Mouse (Mus musculus) CD4-positive, CD25-positive, alpha-beta regulatory T cell, adult 9 weeks (primary cell): ENCODE measurements around the gene Gsdma3. TPM values are rescaled to one million over a fixed set of nuclear protein-coding genes. Genes with fewer than 3 reads are reported as not detected.

Experiments used
- polyA plus RNA-seq: library from polyadenylated mRNA; unstranded; fragments of 100-300 nt; shearing (Covaris generic); gene quantifications from one replicate; pipeline ENCODE4 v1.2.1, GENCODE M21; 2017

Gsdma3 gene
- not detected for polyA plus RNA-seq

DNA sequence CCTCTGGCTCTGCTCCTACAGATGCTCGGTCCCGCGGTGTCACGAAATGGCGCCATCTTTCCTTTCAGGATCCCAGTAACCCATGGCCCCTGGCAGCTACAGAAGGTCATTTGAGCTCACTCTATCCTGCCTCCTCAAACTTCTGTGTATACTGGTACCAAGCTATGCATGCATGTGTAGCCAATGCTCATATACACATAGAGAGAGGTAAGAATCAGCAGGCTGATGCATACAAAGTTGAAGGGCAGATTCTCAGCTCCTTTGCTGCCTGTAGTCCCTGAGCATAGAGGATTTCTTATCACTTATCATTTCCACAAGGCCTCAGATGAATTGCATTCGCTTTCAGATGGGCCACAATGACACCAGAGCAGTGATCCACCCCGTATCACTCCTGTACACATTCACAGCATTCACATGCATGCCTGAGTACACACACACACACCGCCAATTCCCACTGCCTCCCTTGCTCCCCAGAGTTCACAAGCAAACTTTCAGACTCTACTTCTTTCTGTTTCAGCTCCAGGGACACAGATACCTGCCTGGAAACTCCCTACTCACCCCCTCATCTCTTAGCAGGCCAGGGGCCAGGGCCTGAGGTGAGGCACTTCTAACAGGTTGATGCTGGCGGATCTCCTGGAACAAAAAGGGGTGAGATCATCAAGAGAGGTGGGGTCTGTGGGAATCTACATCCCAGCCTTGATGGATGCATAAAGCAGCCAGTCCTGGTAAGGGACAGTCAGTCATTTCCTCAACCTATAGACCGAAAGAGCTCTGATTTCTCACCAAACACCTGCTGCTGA lies at the start of gene Gsdma3, which contains the start of gene Gm12355:
Gsdma3 (plus strand) TSS at position 750 of the 800 bp plus-strand sequence.
Gm12355 (minus strand) TSS at position 51 of the 800 bp plus-strand sequence.

DNA sequence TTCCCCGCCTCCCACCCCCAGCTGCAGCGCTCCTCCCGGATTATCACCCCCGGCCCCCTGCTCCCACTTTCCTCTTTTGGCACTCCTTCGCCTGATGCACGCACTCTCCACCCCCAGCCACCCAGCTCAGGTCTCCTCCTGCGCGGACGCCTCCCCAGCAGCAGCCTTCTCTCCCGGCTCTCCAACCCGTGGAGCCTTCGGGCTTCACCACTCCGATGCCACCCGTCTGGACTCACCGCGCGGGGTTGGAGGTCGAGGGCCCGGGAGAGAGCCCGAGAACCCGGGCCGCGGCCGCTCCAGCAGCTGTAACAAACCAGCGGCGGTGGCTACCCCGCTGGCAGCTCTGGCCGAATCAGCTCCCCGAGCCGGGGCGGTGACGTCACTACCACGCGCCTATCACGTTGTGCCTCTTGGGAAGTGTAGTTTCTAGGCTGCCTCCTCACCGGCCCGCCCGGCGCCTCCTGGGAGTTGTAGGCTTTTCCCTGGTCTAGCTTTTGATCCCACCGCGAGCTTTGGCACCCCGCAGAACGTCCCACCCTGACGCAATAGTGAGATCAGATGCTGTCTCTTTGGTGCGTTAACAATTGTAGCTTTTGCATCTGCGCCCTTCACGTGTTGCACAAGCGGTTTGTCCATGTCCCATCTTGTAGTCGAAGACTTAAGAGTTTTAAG lies 39.1 kb upstream of the Gsdma3 start, which contains the start of gene Ormdl3:
Ormdl3 (minus strand) TSS at position 477 of the 672 bp plus-strand sequence.

DNA sequence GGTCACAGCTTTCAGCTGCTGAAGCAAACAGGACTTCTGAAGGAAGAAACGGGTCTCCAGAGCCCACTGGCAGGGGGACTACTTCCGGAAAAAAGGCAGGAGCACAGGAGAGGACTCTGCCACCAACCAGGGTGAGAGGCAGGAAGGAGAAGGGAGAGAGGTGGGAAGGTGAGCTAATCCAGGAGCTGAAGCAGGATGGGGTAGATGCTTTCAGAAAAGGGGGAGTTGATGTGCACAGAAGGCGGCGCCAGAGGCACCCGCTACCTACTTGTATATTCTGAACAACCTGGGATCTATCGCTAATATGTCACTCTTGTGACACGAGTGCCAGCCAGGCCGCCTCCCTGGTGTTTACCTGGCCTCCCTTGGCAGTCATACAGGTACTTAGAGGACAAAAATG lies 28.2 kb upstream of the Gsdma3 start, which contains the start of gene Lrrc3c:
Lrrc3c (plus strand) TSS at position 301 of the 400 bp plus-strand sequence.

DNA sequence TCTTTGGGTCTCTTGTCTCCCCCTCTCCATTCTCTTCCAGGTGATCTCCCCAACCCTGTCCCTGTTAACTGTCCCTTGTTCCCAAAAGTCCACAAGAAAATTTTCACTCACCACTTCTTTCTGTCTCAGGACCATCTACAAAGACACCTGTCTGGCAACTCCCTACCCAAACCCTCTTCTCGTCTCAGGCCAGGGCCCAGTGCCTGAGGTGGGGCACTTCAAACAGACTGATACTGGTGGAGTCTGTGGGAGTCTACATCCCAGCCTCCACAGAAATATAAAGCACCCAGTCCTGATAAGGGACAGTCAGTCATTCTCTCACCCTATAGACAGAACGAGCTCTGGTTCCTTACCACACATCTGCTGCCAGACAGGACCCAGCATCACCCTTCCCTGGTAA lies 20.3 kb downstream of the Gsdma3 start, which contains the start of gene Gsdma2:
Gsdma2 (plus strand) TSS at position 301 of the 400 bp plus-strand sequence.

DNA sequence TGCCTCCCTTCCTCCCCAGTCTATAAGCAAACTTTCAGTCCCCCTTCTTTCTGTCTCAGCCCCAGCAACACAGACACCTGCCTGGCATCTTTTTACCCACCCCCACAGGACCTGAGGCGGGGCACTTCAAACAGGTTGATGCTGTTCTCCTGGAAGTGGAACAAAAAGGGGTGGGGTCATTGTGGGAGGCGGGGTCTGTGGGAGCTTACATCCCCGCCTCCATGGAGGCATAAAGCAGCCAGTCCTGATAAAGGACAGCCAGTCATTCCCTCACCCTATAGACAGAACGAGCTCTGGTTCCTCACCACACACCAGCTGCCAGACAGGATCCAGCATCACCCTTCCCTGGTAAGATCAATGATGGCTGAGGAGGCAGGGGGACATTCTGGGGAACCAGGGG lies 37.9 kb downstream of the Gsdma3 start, which contains the start of gene Gsdma:
Gsdma (plus strand) TSS at position 261 of the 400 bp plus-strand sequence.

DNA sequence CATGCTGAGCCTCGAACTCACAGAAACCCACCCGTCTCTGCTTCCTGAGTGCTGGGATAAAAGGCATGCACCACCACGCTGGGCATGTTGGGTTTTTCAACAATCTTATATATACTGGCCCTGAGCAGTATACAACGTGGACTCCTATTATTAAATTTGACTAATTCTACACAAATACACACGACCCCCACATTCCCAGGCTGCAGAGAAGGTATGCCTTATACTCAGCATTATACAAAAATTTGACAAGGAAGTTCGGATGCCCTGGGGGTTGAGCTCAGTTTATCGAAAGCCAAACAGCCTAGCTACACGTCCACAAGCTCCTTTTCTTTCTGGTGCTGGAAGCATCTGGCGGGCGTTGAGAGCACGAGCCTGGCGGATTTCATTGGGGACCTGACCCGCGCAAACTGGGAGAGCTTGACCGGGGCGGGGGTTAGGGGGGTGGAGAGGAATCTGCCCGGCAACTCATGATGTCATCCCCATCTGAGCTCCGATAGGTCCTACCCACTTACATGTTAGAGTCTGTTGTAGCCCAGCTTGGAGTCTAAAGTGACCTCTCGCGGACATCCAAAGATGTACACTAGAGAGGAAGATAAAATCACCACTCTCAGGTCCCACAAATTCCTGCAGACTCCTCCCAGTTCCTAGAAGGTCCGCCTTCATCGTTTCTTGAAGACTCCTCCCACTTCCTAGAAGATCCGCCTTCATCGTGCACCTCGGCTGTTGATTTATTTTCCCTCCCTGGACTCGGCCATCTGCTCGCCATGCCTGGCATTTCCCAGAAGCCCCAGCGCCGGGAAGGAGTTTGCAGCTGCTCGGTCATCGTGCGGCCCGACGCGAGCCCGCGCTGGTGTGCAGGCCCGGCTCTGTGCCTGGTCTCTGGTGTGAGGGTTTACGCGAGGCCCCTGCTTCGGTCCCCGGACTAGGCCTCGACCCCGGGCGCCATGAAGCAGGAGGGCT lies 55.9 kb downstream of the Gsdma3 start, which contains the start of gene Psmd3:
Psmd3 (plus strand) TSS at position 769 of the 960 bp plus-strand sequence.

Other genes with a start within 250 kb of the Gsdma3 start
- gene Tcap, start 242.5 kb upstream of the Gsdma3 start, polyA plus RNA-seq: not detected
- gene Pnmt, start 239.9 kb upstream of the Gsdma3 start, polyA plus RNA-seq: not detected
- 15.1 TPM for gene Pgap3, start 225.9 kb upstream of the Gsdma3 start, polyA plus RNA-seq
- 0.32 TPM for gene Erbb2, start 213.9 kb upstream of the Gsdma3 start, polyA plus RNA-seq
- gene Mien1, start 187.4 kb upstream of the Gsdma3 start, polyA plus RNA-seq: 204 TPM
- gene Grb7, start 180.0 kb upstream of the Gsdma3 start, polyA plus RNA-seq: 6.2 TPM
- gene Ikzf3, start 80.3 kb upstream of the Gsdma3 start, polyA plus RNA-seq: 58.0 TPM
- gene Zpbp2, start 75.3 kb upstream of the Gsdma3 start, polyA plus RNA-seq: 5.6 TPM
- 90.2 TPM for gene Ormdl3, start 39.0 kb upstream of the Gsdma3 start, polyA plus RNA-seq
- not detected for gene Lrrc3c, start 28.1 kb upstream of the Gsdma3 start, polyA plus RNA-seq
- gene Gm12355, start 699 bp upstream of the Gsdma3 start, polyA plus RNA-seq: 4.6 TPM
- gene Gsdma2, start 20.4 kb downstream of the Gsdma3 start, polyA plus RNA-seq: not detected
- not detected for gene Gsdma, start 38.0 kb downstream of the Gsdma3 start, polyA plus RNA-seq
- 60.8 TPM for gene Psmd3, start 56.2 kb downstream of the Gsdma3 start, polyA plus RNA-seq
- gene Csf3, start 74.9 kb downstream of the Gsdma3 start, polyA plus RNA-seq: not detected
- gene Med24, start 103.1 kb downstream of the Gsdma3 start, polyA plus RNA-seq: 64.9 TPM
- 6.6 TPM for gene Thra, start 114.3 kb downstream of the Gsdma3 start, polyA plus RNA-seq
- gene Nr1d1, start 149.0 kb downstream of the Gsdma3 start, polyA plus RNA-seq: 11.5 TPM
- gene Msl1, start 169.2 kb downstream of the Gsdma3 start, polyA plus RNA-seq: 10.9 TPM
- 10.2 TPM for gene Casc3, start 178.5 kb downstream of the Gsdma3 start, polyA plus RNA-seq
- 0.35 TPM for gene Rapgefl1, start 210.4 kb downstream of the Gsdma3 start, polyA plus RNA-seq
- 4.9 TPM for gene Wipf2, start 237.3 kb downstream of the Gsdma3 start, polyA plus RNA-seq